Mouse (Mus musculus): ENCODE measurements around the gene Ccdc159.

The Ccdc159 gene

DNA sequence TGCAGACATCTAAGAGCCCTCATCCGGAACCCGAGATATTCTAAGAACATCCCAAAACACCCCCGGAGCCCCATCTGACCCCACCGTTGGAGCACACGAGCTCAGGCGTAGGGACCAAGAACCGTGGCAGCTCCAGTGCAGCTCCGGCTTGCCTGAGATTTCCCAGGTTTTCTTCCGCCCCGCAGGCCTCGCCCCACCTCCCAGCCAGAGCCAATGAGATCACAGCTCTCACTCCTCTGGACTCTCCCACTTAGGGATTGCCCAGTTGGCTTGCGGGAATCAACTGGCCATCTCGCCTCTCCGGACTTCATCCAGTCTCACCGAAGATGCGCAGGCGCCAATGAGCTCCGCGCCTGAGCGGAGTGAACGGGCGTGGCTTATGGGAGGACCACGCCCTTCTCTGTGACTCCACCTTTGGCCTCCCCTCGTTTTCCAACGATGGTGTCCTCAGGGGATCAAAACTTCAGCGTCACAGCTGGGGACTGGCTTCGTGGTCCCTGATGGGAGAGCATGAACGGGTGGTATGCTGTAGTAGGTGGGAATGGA lies at the start of gene Ccdc159, which contains the start of gene Tmem205:
Ccdc159 (plus strand) TSS at position 264 of the 546 bp plus-strand sequence.
Tmem205 (minus strand) TSS at position 349 of the 546 bp plus-strand sequence.
- peak; percentile 94 to 97 for DNase-seq

DNA sequence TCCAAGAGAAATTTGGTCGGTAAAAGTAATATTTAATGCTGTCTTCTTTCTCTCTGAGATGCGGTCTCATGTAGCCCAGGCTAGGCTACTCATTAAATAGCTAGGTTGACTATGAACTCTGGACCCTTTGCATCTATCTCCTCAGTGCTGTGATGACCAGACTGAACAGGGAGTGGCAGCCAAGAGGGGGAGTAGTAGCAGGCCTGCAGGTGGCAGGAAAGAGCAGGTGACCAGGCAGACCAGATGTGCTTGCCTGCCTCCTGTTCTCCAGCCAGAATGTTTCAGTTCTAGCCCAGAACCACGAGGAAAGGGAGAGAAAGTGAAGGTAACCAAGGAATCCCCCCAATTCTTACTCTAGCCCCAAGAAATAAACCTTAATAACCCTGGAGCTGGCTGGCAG lies 38.0 kb upstream of the Ccdc159 start:
- peak in 1 of 2 experiments; percentile 59 for DNase-seq

DNA sequence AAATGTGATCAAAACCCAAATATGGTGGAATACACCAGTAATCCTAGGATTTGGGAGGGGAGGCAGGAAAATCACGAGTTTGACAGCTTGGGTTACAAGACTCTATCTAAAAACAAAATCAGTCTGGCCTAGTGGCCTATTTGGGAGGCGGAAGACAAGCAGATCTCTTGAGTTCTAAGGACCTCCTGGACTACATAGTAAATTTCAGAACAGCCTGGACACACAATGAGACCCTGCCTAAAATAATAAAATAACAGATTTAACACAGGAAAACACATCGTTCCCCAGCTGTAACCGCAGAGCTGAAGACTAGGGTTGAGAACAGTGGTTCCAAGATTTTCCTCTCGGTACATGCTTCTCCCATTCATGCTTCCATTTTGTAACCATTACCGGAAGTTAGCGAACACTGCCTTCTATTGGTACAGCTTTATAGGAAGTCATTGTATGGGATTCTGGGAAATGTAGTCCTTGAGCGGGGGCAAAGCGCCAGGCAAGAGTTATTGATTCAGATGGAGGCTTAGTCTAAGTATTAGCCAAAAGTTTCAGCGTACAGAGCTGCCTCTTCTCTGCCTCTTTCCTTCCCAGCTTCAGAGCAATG lies 25.9 kb upstream of the Ccdc159 start:
- DNase-seq = peak; percentile 79 to 82

DNA sequence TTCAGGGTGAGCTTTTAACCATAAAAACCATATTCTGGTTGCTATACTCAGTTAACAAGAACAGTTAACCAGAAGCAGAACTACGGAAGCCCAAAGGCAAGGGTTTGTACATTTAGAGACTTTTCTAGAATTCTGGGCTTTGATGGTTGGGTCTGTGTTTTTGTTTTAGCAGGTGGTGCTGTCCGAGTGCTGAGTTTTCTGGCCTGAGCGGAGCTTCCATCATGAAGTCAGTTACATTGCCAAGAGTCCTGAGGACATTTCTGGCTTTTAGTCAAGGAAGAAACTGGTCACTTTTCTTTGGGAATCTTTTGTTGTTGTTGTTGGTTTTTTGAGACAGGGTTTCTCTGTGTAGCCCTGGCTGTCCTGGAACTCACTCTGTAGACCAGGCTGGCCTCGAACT lies 23.2 kb upstream of the Ccdc159 start:
- no peak for DNase-seq

DNA sequence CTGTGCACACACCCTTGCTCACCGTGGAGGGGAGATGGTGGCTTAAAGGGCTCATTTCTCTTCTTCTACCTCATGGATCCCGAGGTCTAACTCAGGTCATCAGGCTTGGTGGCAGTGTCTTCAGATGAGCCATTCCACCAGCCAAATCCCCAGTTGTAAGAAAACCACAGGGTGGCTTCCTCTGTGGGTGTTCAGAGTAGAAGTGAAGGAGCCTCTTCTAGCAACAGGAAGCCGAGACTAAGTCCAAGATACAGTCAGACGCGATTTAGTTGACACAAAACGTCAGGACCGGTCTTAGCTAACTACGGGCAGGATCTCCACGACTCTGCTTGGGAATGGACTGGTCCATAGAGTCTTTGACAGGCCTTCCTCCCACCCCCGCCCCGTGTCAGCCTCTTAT lies 19.1 kb upstream of the Ccdc159 start:
- DNase-seq = no peak

DNA sequence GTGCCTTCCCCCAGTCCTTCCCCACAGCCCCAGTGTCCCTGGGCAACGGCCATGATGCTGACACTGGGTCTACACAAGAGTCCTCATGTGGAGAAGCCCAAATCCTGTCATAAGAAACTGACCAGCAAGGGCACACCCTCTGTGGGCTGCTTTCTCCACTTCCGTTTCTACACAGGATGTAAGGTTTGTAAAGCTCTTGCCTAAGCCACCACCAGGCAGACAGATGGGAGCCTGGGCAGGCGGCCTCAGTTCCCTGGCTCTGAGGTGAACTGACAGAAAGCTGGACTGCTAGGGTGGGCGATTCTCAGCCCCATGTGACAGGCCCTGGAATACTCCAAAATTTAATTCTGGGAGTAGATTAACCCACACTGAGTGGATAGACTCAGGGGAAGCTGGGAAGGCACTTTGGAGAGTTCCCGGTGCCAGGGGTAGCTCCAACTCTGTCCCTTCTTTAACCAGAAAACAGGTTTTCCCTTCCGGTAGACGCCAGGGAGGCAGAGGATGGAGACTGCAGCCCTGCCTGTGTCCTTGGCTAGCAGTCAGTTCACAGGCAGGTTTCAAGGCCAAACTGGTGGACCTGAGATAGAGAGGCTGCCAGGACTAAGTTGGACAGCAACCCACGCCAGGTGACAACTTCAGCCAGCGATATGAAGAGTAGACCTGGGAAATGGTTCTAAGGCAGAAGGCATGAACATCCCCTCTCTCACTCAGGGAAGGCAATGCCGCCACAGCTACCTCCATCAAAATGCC lies 17.6 kb upstream of the Ccdc159 start:
- DNase-seq = no peak

DNA sequence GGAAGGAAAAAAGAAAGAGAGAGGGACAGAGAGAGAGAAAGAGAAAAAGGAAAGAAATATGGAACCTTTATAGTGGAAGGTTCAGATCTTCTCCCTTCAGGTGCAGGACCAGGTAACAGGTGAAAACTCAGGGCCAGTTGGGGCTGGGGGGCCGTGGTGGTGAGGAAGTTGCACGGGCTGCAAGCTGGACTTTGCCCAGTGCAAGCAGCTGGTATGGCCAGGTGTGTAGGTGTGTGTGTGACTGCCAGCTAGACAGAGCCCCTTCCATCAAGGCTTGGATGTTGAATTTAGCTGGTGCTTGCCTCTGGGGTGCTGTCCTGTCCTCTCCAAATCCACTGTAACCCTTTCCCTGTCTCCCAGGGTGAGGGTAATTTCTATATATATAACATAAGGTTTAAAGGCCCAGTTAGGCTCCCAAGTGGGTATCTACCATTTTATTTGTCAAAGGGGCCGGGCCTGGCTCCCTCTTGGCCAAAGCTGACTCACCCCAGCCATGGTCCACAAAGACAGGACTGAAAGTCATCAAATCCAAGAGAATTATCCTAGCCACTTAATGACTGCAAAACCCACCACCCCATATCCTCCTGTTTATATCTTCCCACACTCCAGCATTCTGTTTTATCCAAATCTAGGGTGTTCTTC lies 10.3 kb upstream of the Ccdc159 start:
- DNase-seq = no peak

DNA sequence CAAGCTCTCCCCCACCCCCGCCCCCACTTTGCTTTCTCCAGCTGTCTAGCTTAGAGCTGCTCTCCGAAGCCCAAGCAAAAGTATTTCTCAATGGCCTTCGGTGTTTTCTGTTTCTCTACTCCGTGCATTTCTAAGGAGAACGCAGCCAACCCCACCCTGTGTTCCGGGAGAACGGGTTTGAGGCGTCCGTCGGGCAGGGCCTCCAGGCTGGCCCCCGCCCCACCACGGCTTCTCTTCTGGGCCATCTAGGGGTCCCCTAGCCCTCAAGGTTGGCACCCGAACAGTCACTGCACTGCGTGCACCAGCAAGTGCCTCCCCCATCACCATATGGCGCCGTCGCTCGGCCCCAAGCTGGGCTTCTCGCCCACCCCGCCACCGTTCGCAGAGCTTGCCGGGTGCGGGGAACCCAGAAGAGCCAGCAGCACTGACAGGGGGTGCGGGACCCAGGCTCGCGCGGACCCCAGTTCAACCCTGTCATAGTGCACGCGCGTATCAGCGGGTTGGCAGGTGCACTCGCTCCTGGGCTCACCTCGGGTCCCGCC lies 9.7 kb upstream of the Ccdc159 start:
- no peak for DNase-seq

DNA sequence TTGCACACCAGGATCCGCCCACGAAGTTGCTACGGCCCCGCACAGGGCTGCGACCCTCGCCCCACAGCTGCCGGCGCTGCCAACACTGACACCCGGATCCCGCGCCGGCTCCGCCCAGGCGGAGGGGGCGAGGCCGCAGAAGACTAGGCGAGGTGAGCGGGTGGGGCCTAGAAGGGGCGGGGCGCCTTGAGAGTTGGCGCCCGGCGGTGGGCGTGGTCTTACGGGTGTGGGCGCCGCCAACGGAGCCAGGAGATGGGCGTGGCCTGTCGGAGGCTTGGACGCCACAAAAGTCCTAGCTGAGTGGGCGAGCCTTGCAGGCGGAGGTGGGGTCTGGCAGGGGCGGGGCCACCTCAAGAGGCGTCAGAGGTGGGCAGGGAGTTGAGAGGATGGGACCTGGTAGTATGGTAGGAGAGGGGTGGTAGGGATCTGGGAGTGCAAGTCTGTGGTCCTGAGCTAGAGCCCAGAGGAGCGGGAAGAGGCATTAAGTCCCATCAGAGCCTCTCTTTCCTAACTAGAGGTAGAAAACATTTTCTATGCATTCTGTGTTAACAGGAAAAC lies 9.2 kb upstream of the Ccdc159 start, which contains the start of gene Rab3d:
Rab3d (minus strand) TSS at position 158 of the 558 bp plus-strand sequence.
- peak; percentile 97 to 99 for DNase-seq

DNA sequence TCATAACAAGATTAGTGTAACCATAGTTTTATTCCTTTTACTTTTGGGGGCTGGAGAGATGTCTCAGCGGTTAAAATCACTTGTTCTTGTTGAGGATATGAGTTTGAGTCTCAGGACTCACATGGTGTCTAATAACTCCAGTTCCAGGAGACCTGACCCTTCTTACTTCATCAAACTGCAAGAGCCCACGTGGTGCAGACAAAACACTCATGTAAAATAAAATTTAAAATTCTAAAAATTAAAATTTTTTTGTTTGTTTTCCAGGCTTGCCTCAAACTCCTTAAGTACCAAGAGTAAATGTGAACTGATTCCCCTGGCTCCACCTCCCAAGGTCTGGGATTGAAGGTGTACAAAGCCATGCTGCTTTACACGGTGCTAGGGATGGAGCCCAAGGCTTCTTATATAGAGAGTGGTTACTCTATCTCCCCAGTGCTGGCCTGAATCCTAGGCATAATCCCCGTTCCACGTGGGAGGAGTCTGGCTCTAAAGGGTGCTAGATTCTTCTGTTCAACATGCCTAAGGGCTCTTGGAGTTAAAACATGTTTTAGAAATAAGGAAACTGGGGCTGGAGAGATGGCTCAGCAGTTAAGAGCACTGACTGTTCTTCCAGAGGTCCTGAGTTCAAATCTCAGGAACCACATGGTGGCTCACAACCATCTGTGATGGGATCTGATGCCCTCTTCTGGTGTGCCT lies 8.4 kb upstream of the Ccdc159 start:
- no peak for DNase-seq

DNA sequence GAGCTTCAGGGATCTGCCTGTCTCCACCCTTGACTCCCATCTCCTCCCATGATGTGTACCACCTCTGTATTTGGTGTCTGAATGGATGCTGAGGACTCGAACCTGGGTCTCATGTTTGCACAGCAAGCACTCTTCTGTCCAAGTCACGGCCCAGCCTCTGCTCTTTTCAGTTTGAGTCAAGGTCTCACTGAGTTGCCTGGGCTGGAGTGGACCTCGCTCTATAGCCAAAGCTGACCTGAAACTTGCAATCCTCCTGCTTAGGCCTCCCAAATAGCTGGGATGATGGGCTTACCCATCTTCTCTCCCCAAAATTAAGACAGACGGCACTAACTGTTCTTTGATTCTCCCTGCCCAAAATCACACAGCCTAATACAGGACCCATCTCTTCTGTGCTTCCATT lies 4.2 kb upstream of the Ccdc159 start:
- DNase-seq = no peak

DNA sequence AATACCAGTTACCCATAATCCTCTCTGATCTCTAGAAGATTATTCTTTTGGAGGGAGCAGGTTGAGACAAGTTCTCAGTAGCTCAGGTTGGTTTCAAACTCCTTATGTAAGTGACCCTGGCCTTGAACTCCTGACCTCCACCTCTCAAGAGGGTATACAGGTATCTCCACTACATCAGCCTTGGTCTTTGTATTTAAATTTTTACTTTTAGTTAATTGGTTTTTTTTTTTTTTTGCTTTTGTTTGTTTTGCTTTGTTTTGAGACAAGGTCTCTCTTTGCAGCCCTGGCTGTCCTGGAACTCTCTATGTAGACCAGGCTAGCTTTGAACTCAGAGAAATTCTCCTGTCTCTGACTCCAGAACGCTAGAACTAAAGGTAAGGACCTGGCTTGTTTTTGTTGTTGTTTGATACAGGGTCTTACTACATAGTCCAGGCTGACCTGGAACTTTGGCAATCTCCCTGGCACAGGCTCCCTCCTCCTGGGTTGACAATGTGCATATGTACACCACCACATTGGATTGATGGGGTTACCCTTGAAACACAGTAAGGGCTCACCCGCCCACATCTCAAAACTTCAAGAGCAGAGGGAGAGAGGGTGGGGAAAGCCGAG lies 3.7 kb upstream of the Ccdc159 start:
- DNase-seq = no peak

DNA sequence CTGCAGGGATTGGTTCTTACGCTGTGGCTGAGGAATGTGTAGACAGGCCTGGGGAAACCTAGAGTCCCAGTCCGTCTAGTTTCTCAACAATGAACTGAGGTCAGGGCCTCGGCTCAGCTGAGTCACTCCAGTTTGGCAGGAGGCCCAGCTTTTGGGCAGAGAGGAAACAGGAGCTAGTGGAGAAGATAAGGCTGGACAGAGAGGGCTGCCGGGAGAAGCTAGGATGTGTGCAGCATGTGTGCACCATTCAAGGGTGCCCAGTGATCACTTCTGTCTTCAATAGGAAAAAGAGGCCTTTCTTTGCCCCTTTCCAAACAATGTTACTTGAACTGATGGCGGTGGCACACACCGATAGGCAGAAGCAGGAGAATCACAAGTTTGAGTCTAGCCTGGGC lies 3.2 kb upstream of the Ccdc159 start:
- peak; percentile 93 to 94 for DNase-seq

DNA sequence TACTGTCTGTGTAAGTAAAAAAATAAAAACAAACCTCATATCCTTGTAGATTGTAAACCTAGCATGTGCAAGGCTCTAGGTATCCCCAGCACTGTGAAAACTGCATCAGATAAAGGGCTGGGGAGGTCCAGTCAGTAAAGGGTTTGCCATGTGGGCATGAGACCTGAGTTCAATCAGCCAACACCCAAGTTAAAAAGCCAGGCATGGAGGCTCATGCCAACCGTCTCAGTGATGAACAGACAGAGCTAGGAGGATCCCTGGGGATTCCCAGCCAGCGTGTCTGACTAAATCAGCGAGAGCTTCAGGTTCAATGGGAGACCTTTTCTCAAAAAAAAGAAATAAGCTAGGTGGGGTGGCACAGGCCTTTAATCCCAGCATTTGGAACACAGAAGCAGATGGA lies 2.2 kb upstream of the Ccdc159 start:
- no peak for DNase-seq

DNA sequence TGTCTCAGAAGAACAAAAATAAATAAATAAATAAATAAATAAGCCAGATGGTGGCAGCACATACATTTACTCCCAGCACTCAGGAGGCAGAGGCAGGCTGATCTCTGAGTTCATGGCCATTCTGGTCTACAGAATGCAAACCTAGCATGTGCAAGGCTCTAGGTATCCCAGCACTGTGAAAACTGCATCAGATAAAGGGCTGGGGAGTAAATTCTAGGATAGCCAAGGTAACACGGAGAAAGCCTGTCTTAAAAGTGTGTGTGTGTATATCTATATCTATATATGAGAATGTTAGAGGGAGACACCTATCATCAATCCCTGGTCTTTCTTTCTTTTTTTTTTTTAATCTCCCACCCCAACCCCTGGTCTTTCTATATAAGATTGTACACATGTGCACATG lies 1.8 kb upstream of the Ccdc159 start:
- no peak for DNase-seq

DNA sequence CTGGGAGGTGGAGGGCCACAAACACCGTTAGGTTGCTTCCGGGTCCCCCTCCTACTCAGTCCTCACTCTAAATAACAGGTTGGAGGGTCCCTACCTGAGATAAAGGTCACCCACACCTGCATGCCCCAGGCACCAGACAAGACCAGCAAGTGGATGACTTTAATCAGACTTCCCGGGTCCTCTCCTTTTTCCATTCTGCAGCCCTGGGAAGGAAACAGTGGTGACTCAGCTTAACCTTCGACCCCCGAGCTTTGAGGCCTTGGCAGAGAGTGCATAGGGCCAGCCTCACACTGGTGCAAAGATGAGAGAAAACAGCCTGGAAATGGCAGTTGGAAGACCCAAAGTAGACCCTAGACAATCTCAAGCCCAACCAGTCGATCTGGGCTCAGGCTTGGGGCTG lies 1.1 kb upstream of the Ccdc159 start:
- DNase-seq = peak; percentile 56 to 70

DNA sequence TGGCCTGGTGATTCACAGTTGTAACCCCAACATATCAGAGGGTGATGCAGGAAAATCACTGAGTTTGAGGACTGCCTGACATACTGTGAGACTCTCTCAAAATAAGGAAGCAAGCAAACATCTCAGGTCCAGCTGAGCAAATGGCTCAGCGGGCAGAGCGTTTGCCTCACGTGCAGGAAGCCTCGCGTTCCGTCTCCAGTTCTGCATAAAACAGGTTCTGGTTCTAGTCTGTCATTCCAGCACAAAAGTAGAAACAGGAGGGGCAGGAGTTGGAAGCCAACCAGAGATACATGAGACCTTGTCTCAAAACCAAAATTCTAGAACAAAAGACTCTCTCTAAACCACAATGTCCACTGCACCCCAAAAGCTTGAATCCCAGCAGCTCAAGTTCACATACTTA lies 487 bp upstream of the Ccdc159 start:
- peak in 1 of 2 experiments; percentile 38 for DNase-seq

DNA sequence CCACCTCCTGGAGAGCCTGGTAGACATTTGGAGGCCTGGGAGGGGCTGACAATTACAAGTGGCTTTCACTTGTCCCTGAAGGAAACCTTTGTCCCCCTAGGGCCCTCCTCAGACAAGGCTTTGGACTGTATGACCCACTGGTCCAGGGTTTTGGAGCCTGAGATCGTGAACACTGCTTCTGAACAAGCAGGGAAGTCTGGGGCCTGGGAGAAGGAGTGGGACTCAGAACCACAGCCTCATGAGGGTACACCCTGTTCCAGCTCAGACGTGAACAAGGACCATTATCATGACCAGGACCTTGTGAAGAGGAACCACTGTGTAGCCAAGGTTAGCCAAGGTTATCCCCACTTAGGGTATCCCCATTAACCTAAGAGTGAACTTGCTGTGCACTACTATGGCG lies 1.9 kb downstream of the Ccdc159 start:
- DNase-seq = no peak

DNA sequence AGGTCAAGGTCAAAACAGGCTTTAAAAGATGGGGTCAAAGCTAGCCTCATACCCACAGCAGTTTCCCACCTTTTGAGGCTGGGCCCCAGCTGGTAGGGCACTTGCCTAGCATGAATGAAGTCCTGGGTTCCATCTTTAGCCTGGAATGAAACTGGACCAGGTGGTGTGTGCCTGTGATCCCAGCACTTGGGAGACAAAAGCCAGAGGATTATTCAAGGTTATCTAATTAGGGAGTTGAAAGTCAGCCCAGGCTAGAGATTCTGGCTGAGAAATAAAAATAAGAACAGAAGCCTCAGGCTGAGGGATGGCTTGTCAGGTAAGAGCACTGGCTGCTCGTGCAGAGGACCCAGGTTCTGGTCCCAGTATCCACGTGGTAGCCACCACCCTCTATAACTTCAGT lies 4.7 kb downstream of the Ccdc159 start:
- no peak for DNase-seq

DNA sequence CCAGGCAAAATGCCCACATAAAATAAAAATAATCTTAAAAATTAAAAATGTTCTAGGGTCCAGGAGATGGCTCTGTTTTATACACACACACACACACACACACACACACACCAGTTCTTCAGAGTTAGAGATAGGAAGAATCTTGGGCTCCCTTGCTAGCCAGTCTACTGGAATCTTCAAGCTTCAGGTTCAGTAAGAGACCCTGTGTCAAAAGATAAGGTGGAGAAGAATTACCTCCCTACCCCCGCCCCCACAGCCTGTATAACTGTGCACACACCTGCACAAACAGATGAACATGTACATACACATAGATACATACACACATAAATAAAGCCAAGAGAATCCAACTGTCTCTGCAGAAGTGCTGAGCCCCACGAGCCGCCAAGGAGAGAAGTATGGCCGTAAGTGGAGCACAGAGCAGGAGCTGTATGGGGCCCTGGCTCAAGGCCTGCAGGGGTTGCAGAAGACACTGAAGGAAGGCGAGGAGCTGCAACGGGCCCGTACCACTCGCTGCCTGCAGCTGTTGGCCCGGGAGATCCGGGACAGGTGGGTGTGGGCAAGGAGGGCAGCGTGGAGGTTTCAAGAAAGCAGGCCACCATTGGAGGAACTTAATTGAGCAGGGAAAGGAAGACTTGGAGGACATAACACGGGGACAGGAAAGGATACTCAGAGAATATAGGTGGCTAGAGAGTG lies 5.3 kb downstream of the Ccdc159 start:
- DNase-seq = no peak

DNA sequence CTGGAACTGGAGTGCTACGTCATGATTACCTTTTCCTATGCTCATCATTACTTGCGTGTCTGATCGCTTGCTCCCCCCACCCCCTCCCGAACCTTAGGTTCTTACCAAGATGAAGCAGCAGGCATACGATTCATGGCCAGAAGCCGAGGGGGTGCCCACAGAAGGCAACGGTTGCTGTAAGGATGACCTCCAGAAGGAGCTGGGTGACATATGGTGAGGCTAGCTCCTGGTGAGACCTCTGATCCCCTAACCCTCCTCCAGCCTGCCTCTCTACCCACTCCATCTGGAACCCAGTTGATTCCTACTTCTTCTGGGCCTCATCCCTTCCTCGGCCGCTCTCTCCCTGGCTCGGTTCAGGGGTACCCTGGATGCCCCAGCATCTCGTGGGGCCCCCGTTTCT lies 6.8 kb downstream of the Ccdc159 start:
- no peak for DNase-seq
